Mouse (Mus musculus): ENCODE measurements around the gene Lypd6b.

Gene Lypd6b

GRCm38 (mm10) chr2:49818126-49818525 is 30.6 kb downstream of the Lypd6b start:
- DNase-seq (ENCODE audit: low spot score), result no peak

GRCm38 (mm10) chr2:49822312-49822711 is 34.8 kb downstream of the Lypd6b start:
- DNase-seq (ENCODE audit: low spot score), result peak; percentile 80

DNA sequence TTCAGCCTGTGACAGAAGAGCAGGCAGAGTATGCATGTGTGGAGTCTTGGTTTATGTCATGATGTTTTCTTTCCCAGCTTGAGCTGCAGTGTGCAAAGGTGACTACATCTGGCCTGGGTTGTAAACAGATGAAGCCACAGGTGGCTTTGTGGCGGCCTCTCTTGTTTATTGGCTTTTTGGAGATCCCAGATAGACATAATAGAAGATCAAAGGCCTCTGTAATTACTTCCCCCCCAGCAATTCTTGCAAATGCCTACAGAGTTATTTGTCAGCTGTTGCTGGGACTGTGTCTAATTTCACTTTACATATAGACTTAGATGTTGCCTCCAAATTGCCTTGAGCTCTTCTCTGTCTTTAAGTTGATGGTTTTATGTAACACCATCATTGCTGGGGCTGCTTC is 38.1 kb downstream of the Lypd6b start:
- no peak for DNase-seq (ENCODE audit: low spot score)

DNA sequence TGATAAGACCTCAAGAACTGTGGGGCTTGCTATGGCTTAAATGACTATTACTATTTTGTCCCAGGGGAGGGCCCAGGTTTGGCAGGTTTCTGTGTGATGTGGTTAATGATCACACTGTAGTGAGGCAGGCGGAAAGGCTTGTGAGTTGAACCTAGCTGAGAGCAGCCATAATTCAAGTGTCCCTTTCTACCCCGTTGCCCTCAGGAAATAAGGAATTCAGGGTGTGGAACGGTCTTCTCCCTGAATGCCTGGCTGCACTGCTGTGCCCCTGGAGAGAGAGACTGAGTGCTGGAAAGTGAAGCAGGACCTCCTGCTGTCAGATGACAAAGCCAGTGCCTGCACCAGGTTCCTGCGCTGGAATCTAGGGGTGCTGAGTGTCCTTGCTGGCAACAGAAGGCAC is 40.3 kb downstream of the Lypd6b start:
- DNase-seq (ENCODE audit: low spot score), result no peak

DNA sequence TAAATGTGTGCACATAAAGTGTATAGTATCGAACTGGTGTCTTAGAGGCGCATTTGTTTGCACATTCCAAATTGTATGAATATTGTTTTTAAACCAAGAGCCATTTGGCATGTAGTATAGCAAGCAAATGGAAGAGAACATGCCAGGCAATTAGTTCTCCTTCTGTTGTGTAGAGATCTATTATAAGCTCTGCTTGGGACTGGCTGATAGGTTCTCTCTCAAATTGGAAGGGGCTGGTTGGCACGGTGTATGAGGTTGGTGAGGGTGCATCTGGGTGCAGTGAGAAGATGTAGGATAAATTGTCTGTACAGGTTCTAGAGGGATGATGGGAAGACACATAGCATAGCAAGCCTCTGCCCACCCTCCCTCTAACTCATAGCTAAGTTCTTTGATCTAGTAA is 42.9 kb downstream of the Lypd6b start:
- DNase-seq (ENCODE audit: low spot score), result no peak

- no peak for DNase-seq (ENCODE audit: low spot score)
These were observed 44.9 kb downstream of the Lypd6b start for GRCm38 (mm10) chr2:49832277-49832803.

DNA sequence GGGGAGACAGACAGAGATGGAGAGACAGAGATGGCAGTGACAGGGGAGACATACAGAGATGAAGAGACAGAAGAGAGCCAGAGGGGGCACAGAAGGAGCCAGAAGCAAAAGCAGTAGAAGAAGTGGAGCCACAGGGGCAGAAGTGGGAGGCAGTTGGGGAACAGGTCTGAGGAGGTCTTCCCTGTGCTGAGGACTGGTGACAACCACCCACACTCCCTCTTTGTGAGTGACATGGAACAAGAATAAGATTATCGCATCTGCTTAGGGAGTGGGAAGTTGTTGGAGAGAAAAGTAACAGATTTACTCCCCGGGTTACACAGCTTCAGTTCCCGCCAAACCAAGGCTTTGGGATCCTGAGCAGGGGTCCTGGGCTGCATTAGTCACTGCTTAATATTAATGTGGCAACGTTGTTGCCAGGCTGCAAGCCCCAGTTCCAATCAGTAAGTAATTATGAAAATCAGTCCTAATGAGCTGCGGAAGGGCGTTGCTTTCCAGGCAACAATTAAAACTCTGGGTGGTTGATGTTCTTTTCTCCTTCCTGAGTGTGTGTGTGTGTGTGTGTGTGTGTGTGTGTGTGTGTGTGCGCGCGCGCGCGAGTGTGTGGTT is 50.1 kb downstream of the Lypd6b start:
- DNase-seq (ENCODE audit: low spot score), result no peak

GRCm38 (mm10) chr2:49838611-49839010 is 51.1 kb downstream of the Lypd6b start:
- DNase-seq (ENCODE audit: low spot score), result no peak

- DNase-seq (ENCODE audit: low spot score), result peak; percentile 97
These were observed 53.1 kb downstream of the Lypd6b start for GRCm38 (mm10) chr2:49840573-49840972.

- peak; percentile 81 for DNase-seq (ENCODE audit: low spot score)
These were observed 53.6 kb downstream of the Lypd6b start for GRCm38 (mm10) chr2:49841089-49841488.

DNA sequence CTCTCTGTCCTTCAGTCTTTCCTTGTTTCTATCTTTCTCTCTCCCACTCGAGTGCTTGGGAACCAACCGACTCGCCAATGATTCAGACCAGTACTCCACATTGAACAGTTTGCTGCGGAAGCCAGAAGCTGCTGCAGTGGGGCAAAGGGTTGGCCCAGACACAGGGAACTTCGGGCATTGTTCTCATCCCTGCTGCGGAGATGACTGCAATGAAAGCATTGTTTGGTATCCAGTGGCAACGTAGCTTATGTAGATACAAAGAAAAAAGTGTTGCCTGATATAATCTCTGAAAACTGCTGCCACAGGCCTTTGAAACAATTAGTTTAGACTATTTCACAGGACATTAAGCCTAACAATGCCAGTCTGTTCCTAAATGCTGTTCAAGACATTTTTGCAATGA is 57.6 kb downstream of the Lypd6b start:
- peak; percentile 76 for DNase-seq (ENCODE audit: low spot score)

DNA sequence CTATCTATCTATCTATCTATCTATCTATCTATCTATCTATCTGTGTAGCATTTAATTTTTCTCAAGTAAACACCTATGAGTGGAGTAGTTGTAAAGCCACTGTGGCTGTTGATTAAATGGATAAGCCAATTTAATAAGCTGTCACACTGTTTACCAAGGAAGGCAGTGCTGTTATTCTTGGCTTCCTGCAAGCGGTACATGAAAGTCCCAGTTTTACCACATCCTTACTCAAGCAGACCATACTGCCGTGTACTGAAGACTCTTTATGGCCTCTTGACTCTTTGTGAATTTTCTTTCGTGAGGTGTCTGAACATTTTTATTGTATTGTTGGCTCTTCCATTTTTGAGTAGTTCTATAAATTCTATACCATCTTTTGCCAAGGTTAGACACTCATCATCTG is 58.6 kb downstream of the Lypd6b start:
- no peak for DNase-seq (ENCODE audit: low spot score)

DNA sequence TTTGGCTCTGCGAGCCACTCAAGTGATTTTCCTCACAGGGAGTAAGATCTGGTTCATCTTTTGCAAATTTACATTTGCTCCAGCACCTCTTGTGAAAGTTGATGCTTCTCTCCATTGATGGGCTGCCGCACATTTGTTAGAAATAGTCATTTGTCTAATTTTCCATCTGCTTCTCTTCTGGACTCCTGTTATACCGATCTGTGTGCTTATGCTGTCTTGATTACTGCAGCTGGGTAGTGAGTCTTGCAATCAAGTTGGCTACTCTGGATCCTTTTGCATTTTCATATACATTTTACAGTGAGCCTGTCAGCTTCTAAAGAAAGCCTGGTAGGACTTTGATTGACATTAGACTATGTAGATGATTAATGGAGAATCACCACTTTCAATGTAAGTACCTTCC is 59.4 kb downstream of the Lypd6b start:
- DNase-seq (ENCODE audit: low spot score), result no peak

DNA sequence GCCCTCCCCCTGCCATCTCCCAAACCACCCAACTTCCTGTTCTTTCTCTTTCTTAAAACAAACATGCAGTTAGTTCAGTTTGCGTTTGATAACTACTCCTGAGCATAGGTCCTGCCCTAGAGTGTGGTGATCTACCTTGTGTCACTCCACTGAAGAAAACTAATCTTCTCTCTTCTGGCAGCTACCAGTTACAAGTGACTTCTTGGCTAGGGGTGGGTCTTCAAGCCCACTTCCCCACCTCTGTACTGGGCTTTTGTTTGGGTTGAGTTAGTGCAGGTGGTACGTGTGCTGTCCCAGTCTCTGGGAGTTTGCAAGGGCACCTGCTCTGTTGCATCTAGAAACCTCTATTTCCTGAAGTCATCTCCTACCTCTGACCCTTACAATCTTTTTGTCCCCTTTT is 60.3 kb downstream of the Lypd6b start:
- no peak for DNase-seq (ENCODE audit: low spot score)

- DNase-seq (ENCODE audit: low spot score), result peak; percentile 82
These were observed 62.3 kb downstream of the Lypd6b start for GRCm38 (mm10) chr2:49849771-49850170.

- DNase-seq (ENCODE audit: low spot score), result peak; percentile 24
These were observed 64.5 kb downstream of the Lypd6b start for GRCm38 (mm10) chr2:49851977-49852376.

GRCm38 (mm10) chr2:49856161-49856564 is 68.7 kb downstream of the Lypd6b start:
- no peak for DNase-seq (ENCODE audit: low spot score)

GRCm38 (mm10) chr2:49856584-49856983 is 69.1 kb downstream of the Lypd6b start:
- no peak for DNase-seq (ENCODE audit: low spot score)

DNA sequence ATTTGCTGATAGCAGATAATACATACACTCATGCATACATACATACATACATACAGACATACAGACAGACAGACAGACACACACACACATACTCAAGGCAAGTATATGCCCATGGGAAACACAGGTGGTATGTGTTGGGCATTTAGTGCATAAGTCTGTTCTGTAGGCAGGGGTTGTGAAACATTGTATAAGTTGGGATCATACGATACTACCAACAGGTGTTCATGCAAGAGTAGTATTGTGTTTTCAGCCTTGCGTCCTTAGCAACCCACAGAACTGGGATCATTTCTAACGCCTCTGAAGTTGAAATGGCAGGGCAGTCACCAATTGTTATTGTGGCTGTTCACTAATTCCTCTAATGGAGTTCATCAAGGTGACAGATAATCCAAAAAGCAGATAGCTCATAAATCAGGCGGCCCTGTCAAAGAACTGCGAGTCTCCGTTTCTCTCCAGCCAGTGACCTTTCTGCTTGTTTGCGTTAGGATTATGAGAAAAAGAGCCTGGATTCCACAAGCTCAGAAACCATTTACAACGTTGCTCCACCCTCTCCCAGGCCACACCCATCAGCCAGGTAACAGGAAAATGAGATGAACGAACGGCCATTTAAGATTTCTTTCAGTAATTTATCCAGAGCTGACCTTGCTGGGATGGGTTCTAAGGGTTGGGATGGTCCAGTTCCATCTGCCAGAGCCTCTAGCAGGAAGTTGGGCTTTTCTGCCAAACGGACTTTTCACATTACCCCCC is 72.9 kb downstream of the Lypd6b start:
- DNase-seq (ENCODE audit: low spot score), result no peak

DNA sequence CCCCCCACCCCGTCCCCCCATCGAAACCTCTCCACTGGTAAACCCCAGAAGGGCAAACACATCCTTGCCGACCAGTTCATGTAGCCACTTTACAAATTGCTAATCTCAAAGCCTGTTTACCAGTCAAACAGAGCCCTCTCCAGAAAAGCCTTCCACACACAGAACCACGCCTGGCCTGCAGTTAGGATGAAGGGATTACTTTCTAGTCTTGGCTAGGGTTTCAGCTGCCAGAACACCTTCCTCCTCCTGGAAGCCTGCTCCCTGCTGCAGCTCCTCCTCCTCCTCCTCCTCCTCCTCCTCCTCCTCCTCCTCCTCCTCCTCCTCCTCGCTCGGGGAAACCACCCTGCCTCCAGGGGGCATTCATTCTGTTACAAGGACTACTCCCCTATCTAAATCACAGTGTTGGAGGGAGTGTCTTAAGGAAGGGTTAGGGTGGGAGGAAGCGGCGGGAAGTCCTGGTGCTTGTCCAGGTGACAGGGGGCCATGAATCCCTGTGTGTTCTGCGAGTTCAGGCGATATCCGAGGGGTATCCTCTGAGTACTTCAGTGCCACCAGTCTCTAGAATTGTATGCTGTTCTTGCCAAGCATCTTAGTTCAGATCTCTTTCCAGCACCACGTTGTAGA is 73.6 kb downstream of the Lypd6b start:
- DNase-seq (ENCODE audit: low spot score), result no peak

- no peak for DNase-seq (ENCODE audit: low spot score)
These were observed 74.2 kb downstream of the Lypd6b start for GRCm38 (mm10) chr2:49861658-49862057.

DNA sequence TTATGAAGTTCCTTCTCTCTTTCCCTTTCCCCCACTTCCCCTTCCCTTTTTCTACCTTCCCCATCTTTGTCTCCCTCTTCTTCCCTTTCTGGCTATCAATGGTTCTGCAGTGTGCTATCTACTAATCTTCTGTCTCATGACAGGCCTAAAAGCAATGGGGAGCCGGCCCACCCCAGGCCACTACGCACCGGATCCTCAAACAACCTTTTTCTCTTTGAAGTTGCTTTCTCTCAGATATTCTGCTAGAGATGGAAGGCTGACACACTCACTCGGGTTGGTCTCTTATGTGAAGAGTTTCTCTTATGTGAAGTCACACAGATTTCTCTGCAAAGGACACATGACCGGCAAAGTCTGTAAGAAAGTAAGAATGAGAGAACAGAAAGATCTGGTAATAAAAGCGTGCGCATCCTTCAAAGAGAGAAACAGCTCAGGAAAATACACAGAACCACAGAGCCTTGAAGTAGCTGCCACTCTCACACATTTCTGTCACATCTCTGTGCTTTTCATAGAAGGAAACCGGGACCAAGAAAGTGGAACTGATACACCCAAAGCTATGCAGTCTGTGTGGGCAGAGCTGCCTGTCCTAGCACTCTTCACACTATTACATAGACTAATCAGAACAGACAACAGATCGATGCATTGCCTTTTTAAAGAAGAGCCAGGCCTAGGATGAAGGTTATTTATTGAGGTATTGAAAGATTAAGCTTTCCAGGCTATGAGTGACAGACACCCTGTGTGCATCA is 80.8 kb downstream of the Lypd6b start:
- DNase-seq (ENCODE audit: low spot score), result no peak
